Mouse (Mus musculus) ES-E14 (cell line): ENCODE measurements around the gene Rbm47. TPM values are rescaled to one million over a fixed set of nuclear protein-coding genes. Genes with fewer than 3 reads are reported as not detected.
A peak's percentile ranks its signal among the peaks of the same experiment; 100 is the strongest.

Experiments used
- DNase-seq: peaks from one replicate; pipeline ENCODE4 v3.0.0-alpha.2; 2013; ENCODE audit warnings: low read depth, low spot score
- H3K27ac ChIP-seq: 2 replicates; pipeline ENCODE4 v1.5.1; 2012; ENCODE audit warnings: low read depth, mild to moderate bottlenecking, low read length, moderate library complexity, mixed read lengths; ENCODE audit not compliant: poor library complexity, insufficient read depth, severe bottlenecking
- H3K36me3 ChIP-seq: 2 replicates; pipeline ENCODE4 v1.6.1; 2012; ENCODE audit warnings: mild to moderate bottlenecking, low read length, moderate library complexity, mixed read lengths; ENCODE audit not compliant: control insufficient read depth, poor library complexity, insufficient read depth, severe bottlenecking
- H3K4me1 ChIP-seq, 2 experiments: fragments of 150-350 bp in 1 of 2; sonication (generic) in 1 of 2; 2 replicates each; pipeline ENCODE4 v1.6.1; 2012; ENCODE audit warnings: low read length in 2 of 2, mild to moderate bottlenecking in 1 of 2, mixed read lengths in 1 of 2; ENCODE audit not compliant: control insufficient read depth in 2 of 2, insufficient read depth in 2 of 2, poor library complexity in 1 of 2
- H3K4me3 ChIP-seq, 2 experiments: fragments of 150-350 bp in 1 of 2; sonication (generic) in 1 of 2; 2 replicates each; pipeline ENCODE4 v1.5.1; 2012; ENCODE audit warnings: low read length in 2 of 2, low read depth in 1 of 2, mild to moderate bottlenecking in 1 of 2, mixed read lengths in 1 of 2; ENCODE audit not compliant: insufficient read depth in 1 of 2, poor library complexity in 1 of 2, severe bottlenecking in 1 of 2
- H3K9ac ChIP-seq: 2 replicates; pipeline ENCODE4 v1.6.1; 2012; ENCODE audit warnings: low read depth, mild to moderate bottlenecking, low read length, mixed read lengths; ENCODE audit not compliant: poor library complexity, insufficient read depth, severe bottlenecking
- H3K9me3 ChIP-seq: fragments of 150-350 bp; sonication (generic); 2 replicates; pipeline ENCODE4 v1.6.1; 2012; ENCODE audit warnings: low read depth, mild to moderate bottlenecking, low read length; ENCODE audit not compliant: control insufficient read depth, insufficient read depth
- CHD2 ChIP-seq: IDR thresholded peaks from 2 replicates; pipeline ENCODE4 v1.6.1; 2014; ENCODE audit warnings: mild to moderate bottlenecking, low read depth, low read length, inconsistent platforms
- HCFC1 ChIP-seq: IDR thresholded peaks from 2 replicates; pipeline ENCODE4 v1.6.1; 2012; ENCODE audit warnings: low read length, inconsistent platforms, borderline replicate concordance; ENCODE audit not compliant: insufficient read depth
- MAFK ChIP-seq: IDR thresholded peaks from 2 replicates; pipeline ENCODE4 v1.6.1; 2014; ENCODE audit warnings: mild to moderate bottlenecking, low read depth, low read length, inconsistent platforms; ENCODE audit not compliant: insufficient read depth
- ZC3H11A ChIP-seq: IDR thresholded peaks from 2 replicates; pipeline ENCODE4 v1.6.1; 2012; ENCODE audit warnings: low read depth, mild to moderate bottlenecking, inconsistent platforms, low read length, borderline replicate concordance
- ZNF384 ChIP-seq: IDR thresholded peaks from 2 replicates; pipeline ENCODE4 v1.6.1; 2012; ENCODE audit warnings: low read depth, low read length, inconsistent platforms
- in situ Hi-C, 2 experiments: fragments of 600-800 bp; cut with MboI; formaldehyde crosslinking; loops; one replicate each; pipeline ENCODE4 v1.15.1; 2025; ENCODE audit warnings: low sequenced_read_pairs in 2 of 2, inconsistent platforms in 1 of 2; ENCODE audit not compliant: unreplicated experiment in 2 of 2
- total RNA-seq: library from RNA; depleted of rRNA; stranded (reverse); fragments of 300-350 nt; gene quantifications from 2 replicates; pipeline ENCODE4 v1.2.3, GENCODE M21; 2012

The Rbm47 gene
- total RNA-seq, 1 experiment = 13.4 TPM

DNA sequence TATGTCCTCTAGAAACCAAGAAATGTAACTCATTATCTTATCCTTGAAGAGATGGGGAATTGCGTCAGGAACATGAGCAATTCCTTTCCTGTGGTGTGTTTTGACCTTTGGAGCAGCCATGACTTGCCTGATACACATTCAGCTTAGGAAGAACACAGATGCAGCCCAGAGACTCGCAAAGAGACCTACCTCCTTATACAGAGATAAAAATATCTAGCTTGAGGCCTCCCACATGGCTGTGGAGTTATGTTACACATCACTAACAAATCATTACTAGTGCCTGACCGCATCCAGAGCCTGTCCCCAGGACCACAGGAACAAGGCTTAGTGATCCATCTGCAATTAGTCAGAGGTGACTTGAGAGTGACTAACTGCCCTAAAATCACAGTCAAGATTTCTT, 126.6 kb downstream of the Rbm47 start:
- TF ChIP-seq ZNF384 (no peak), MAFK (no peak), HCFC1 (no peak), ZC3H11A (no peak), CHD2 (no peak)
- Histone ChIP-seq H3K9ac (no peak overlapping the region), H3K9me3 (no peaks in the 10 kb centered on the region), H3K36me3 (no peaks in the 10 kb centered on the region), H3K4me3 (no peak overlapping the region), H3K4me1 (peaks cover 0 to 7% of the 10 kb centered on the region in 2 experiments; a peak in 2 of 4 replicates), H3K27ac (no peak overlapping the region)
- DNase-seq = no peak
- in situ Hi-C loops = no loop called here

DNA sequence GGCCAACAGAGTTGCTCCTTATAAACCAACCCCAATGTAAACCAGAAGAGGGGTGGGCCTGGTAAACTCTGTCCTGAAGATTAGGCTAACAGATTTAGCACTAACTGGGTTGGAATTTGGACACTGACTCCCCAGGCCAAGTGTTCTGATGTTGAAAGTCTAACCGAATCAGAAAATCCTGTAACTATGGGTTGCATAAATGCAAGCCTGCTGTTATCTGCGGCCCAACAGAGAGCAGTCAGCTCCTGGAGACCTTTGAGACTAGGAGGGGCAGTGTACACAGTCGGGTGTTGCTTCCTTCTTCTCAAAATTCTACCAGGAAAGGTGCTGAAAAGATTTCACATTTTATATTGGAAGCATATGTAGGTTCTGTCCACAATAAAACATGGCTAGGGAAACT, 129.0 kb downstream of the Rbm47 start:
- TF ChIP-seq HCFC1 (no peak), CHD2 (no peak), ZC3H11A (no peak), MAFK (no peak), ZNF384 (no peak)
- Histone ChIP-seq H3K4me1 (peaks cover 0 to 7% of the 10 kb centered on the region in 2 experiments; a peak in 2 of 4 replicates), H3K4me3 (no peak overlapping the region), H3K36me3 (no peaks in the 10 kb centered on the region), H3K27ac (no peak overlapping the region), H3K9me3 (no peaks in the 10 kb centered on the region), H3K9ac (no peak overlapping the region)
- in situ Hi-C loops = no loop called here
- no peak for DNase-seq

DNA sequence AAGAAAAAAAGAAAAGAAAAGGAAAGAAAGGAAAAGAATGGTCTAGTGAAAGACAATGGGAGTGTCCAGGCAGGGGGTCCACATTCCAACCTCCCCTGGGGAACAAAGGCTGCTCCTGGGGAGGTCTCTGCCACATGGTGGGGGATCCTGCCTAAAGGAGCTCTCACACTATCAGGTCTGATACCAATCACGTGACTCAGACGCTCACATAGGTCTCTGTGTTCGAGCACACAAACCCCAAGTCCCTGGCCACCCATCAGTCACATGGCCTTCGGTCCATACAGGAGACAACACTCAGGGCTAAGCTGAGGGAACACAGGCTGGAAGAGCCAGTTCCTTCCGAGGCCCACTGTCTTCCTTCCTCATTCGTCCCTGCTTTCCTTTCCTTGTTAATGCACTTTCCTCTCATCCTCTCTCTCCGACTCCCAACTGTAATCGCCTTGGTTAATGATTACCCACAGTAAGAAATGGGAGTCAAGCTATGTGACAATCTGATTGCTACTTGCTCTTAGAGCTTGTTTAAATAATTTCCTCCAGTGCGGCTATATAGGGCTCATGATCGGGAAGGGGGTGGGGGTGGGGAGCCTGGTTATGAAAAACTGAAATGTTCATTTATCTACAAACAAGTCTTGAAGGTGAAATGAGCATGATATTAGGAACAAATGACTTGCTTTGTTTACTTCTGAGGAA, 130.1 kb downstream of the Rbm47 start:
- H3K4me1 ChIP-seq = peaks cover 0 to 7% of the 10 kb centered on the region in 2 experiments; a peak in 2 of 4 replicates
- in situ Hi-C loops = no loop called here
- no peaks in the 10 kb centered on the region for H3K36me3 ChIP-seq
- no peak overlapping the region for H3K4me3 ChIP-seq
- TF ChIP-seq MAFK = no peak
- TF ChIP-seq ZNF384 = 0 out of 2 replicates have a peak, but pooled peaks have one; percentile 21
- no peak for TF ChIP-seq HCFC1
- TF ChIP-seq CHD2 = no peak
- TF ChIP-seq ZC3H11A = no peak
- H3K9ac ChIP-seq = 0 out of 2 replicates have a peak overlapping the region, but pooled peaks have one; percentile 44
- DNase-seq = peak; percentile 43
- no peaks in the 10 kb centered on the region for H3K9me3 ChIP-seq
- no peak overlapping the region for H3K27ac ChIP-seq

DNA sequence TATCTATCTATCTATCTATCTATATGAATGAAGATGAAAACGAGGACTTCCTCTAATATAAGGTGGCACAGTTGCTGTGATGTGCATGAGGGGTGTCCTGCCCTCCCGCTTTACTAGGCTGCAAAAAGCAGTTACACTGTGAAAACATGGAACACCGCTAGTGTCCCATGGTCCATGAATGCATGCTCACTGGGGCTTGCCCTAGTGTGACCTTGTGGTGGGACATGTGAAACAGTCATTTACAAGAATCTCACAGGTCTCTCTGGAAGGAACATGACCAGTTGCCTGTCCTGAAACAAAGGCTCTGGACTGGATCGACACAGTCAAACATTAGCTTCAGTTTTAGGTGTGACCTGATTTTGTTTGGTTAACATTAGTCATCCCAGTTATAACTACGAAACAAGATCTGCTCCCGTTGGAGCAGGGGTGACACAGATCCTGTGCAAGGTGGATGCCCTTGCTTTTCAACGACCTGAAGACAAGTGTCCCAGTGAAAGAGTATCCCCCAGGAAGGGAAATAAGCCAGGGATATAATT, 132.1 kb downstream of the Rbm47 start:
- H3K27ac ChIP-seq = no peak overlapping the region
- no peaks in the 10 kb centered on the region for H3K9me3 ChIP-seq
- no peak overlapping the region for H3K9ac ChIP-seq
- TF ChIP-seq MAFK (no peak), HCFC1 (no peak), CHD2 (no peak), ZNF384 (no peak), ZC3H11A (no peak)
- in situ Hi-C loops = no loop called here
- peaks cover 0 to 7% of the 10 kb centered on the region in 2 experiments; a peak in 2 of 4 replicates for H3K4me1 ChIP-seq
- no peaks in the 10 kb centered on the region for H3K36me3 ChIP-seq
- DNase-seq = no peak
- no peak overlapping the region for H3K4me3 ChIP-seq

DNA sequence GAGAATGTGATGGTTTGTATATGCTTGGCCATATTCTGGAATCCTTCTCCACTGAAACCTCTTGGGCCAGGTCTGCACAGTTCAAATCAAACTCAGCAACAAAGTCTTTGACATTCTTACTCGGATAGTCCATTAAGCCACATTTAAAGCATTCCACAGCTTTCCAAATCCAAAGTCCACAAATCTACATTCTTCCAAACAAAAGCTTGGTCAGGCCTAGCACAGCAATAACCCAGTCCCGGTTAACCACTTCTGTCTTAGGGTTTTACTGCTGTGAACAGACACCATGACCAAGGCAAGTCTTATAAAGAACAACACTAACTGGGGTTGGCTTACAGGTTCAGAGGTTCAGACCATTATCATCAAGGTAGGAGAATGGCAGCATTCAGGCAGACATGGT, 133.1 kb downstream of the Rbm47 start:
- in situ Hi-C loops = no loop called here
- H3K27ac ChIP-seq = no peak overlapping the region
- H3K4me1 ChIP-seq = peaks cover 0 to 7% of the 10 kb centered on the region in 2 experiments; a peak in 2 of 4 replicates
- no peak for DNase-seq
- no peaks in the 10 kb centered on the region for H3K36me3 ChIP-seq
- H3K9ac ChIP-seq = no peak overlapping the region
- H3K4me3 ChIP-seq = no peak overlapping the region
- TF ChIP-seq ZC3H11A (no peak), CHD2 (no peak), HCFC1 (no peak), MAFK (no peak), ZNF384 (no peak)
- no peaks in the 10 kb centered on the region for H3K9me3 ChIP-seq
